Mouse (Mus musculus): ENCODE results near the gene Amph. TPM values are rescaled to one million over a fixed set of nuclear protein-coding genes. Genes with fewer than 3 reads are reported as not detected.

Amph gene
- polyA plus RNA-seq, 1 experiment, result 0.93 TPM

- WGBS, result 5% methylated on average over 8 of the region's 8 CpGs
- Histone ChIP-seq H3K36me3 (ENCODE audit: control insufficient read depth, insufficient read depth, low read length) (no peaks in the 10 kb centered on the region), H3K27me3 (ENCODE audit: control insufficient read depth, insufficient read depth, low read length) (no peaks in the 10 kb centered on the region), H3K4me1 (replicated peaks; ENCODE audit: control insufficient read depth, insufficient read depth, low read length) (peaks cover 7% of the 10 kb centered on the region), H3K27ac (ENCODE audit: control insufficient read depth, insufficient read depth, low read length) (no peak overlapping the region), H3K4me3 (ENCODE audit: control insufficient read depth, insufficient read depth, low read length) (no peak overlapping the region)
- TF ChIP-seq POLR2A (IDR thresholded peaks at IDR 0.05; ENCODE audit: control insufficient read depth, extremely low read depth, insufficient read depth, low read length, poor library complexity) (no peak), CTCF (IDR thresholded peaks at IDR 0.05; ENCODE audit: borderline replicate concordance, control insufficient read depth, extremely low read depth, insufficient read depth, low read length, poor library complexity) (no peak)
- DNase-seq, result peak; percentile 63
These were observed 234.3 kb downstream of the Amph start for GRCm38 (mm10) chr13:19182259-19182658.

- H3K4me1 ChIP-seq (replicated peaks; ENCODE audit: control insufficient read depth, insufficient read depth, low read length), result peaks cover 4% of the 10 kb centered on the region
- no peaks in the 10 kb centered on the region for H3K27me3 ChIP-seq (ENCODE audit: control insufficient read depth, insufficient read depth, low read length)
- no peaks in the 10 kb centered on the region for H3K36me3 ChIP-seq (ENCODE audit: control insufficient read depth, insufficient read depth, low read length)
- no peak for DNase-seq
- whole genome bisulfite sequencing, result 10% methylated on average over 6 of the region's 6 CpGs
- peak overlapping the region; percentile 59; the same call in 1 of the 2 replicates for H3K27ac ChIP-seq (ENCODE audit: control insufficient read depth, insufficient read depth, low read length)
- no peak for TF ChIP-seq CTCF (IDR thresholded peaks at IDR 0.05; ENCODE audit: borderline replicate concordance, control insufficient read depth, extremely low read depth, insufficient read depth, low read length, poor library complexity)
- TF ChIP-seq POLR2A (IDR thresholded peaks at IDR 0.05; ENCODE audit: control insufficient read depth, extremely low read depth, insufficient read depth, low read length, poor library complexity), result no peak
- no peak overlapping the region for H3K4me3 ChIP-seq (ENCODE audit: control insufficient read depth, insufficient read depth, low read length)
These were observed 242.0 kb downstream of the Amph start for GRCm38 (mm10) chr13:19190052-19190451.

- Histone ChIP-seq H3K36me3 (ENCODE audit: control insufficient read depth, insufficient read depth, low read length) (no peaks in the 10 kb centered on the region), H3K27me3 (ENCODE audit: control insufficient read depth, insufficient read depth, low read length) (no peaks in the 10 kb centered on the region), H3K4me1 (replicated peaks; ENCODE audit: control insufficient read depth, insufficient read depth, low read length) (peaks cover 2% of the 10 kb centered on the region), H3K27ac (ENCODE audit: control insufficient read depth, insufficient read depth, low read length) (no peak overlapping the region), H3K4me3 (ENCODE audit: control insufficient read depth, insufficient read depth, low read length) (no peak overlapping the region)
- no peak for TF ChIP-seq POLR2A (IDR thresholded peaks at IDR 0.05; ENCODE audit: control insufficient read depth, extremely low read depth, insufficient read depth, low read length, poor library complexity)
- no peak for TF ChIP-seq CTCF (IDR thresholded peaks at IDR 0.05; ENCODE audit: borderline replicate concordance, control insufficient read depth, extremely low read depth, insufficient read depth, low read length, poor library complexity)
- no peak for DNase-seq
- 91% methylated on average over 4 of the region's 4 CpGs for WGBS
These were observed 246.8 kb downstream of the Amph start for GRCm38 (mm10) chr13:19194803-19195202.

GRCm38 (mm10) chr13:19195456-19195855, 247.5 kb downstream of the Amph start:
- no peaks in the 10 kb centered on the region for H3K4me1 ChIP-seq (replicated peaks; ENCODE audit: control insufficient read depth, insufficient read depth, low read length)
- DNase-seq, result no peak
- H3K27ac ChIP-seq (ENCODE audit: control insufficient read depth, insufficient read depth, low read length), result no peak overlapping the region
- no peak for TF ChIP-seq CTCF (IDR thresholded peaks at IDR 0.05; ENCODE audit: borderline replicate concordance, control insufficient read depth, extremely low read depth, insufficient read depth, low read length, poor library complexity)
- no peak for TF ChIP-seq POLR2A (IDR thresholded peaks at IDR 0.05; ENCODE audit: control insufficient read depth, extremely low read depth, insufficient read depth, low read length, poor library complexity)
- no peaks in the 10 kb centered on the region for H3K27me3 ChIP-seq (ENCODE audit: control insufficient read depth, insufficient read depth, low read length)
- H3K36me3 ChIP-seq (ENCODE audit: control insufficient read depth, insufficient read depth, low read length), result no peaks in the 10 kb centered on the region
- no peak overlapping the region for H3K4me3 ChIP-seq (ENCODE audit: control insufficient read depth, insufficient read depth, low read length)
- 67% methylated on average over 1 of the region's 1 CpGs for WGBS

Other genes starting within 250 kb of the Amph start
- gene Vps41, start 230.9 kb upstream of the Amph start, polyA plus RNA-seq (2012; rRNA removed), result 14.1 and 18.8 TPM in 2 replicates

Data from thymus, adult 2 months (tissue).